Mouse (Mus musculus) cerebellum, adult 11 months (tissue): ENCODE measurements around the gene Dlg2.

Experiments
- DNase-seq: peaks from one replicate; pipeline ENCODE4 v3.0.0; 2022

Gene Dlg2

DNA sequence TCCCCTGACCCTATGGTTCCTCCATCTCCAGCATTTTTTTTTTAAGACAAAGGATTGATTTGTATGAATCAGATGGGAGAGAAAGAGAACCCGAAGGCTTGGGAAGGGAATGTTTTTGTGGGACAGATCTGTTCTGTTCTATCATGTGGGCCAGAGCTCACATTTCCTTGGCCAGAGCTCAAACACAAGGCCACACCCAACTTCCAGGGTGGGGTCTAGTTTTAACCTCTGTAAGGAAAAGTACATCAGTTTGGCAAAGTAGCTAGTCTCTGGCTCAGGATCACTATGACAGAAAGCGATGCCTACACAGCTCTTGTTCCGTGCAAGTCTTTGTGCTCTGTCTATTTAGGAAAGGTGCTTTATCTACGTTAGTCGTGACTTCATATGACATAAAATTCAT, 1737.3 kb downstream of the Dlg2 start:
- no peak for DNase-seq

DNA sequence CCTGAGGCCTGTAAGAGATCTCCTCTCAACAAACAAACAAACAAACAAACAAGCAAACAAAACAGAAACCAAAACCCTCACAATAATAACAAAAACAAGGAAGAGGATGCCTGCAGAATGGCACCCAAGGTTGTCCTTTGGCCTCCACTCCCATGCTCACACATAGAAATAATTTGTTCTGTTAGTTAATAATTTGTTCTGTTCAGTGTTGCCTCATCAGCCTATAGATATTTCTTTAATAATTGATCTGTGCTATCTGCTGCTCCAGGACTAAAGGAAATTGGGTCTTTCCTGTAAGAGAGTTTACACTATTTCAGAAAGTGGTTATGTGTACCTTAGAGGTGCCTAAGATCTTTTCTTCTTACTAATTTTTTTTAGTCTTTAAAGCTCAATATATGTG, 1741.7 kb downstream of the Dlg2 start:
- DNase-seq = no peak

DNA sequence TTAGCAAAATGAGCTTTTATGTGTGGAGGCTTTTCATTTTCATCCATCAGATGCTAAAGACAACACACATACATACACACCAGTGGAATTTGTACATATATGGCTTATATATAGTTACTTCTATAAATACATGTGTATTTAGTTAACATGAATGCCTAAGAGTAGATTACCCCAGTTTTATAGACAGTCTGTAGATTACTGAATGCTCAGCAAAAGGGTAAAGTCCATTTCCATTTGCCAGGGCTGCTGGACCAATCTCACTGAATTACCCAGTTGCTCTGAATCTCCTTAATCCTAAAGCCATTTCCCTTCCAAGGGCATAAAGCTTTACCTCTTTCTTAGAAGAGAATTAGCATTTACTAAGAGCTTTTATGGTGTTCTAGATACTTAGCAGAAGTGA, 1744.1 kb downstream of the Dlg2 start:
- no peak for DNase-seq

GRCm38 (mm10) chr7:92234476-92235202, 1758.2 kb downstream of the Dlg2 start:
- DNase-seq = peak; percentile 52

GRCm38 (mm10) chr7:92235541-92236031, 1759.1 kb downstream of the Dlg2 start:
- peak; percentile 36 for DNase-seq

GRCm38 (mm10) chr7:92240908-92241307, 1764.4 kb downstream of the Dlg2 start:
- DNase-seq = peak; percentile 52

DNA sequence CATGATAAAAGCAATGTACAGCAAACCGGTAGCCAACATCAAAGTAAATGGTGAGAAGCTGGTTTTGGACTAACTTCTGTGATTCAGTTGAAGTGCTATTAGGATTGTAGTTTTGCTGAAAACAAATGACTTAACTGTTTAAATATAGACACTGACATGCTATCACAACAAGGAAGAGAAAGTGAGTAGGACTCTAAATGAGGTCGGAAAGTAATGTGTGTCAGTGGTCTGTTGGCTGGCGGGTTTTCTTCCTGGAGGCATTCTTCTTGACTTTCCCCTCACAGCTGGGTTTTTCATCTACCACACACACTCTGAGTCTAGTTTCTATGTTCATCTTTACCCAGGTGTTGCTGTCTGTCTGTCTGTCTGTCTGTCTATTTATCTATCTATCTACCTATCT, 1771.1 kb downstream of the Dlg2 start:
- no peak for DNase-seq

DNA sequence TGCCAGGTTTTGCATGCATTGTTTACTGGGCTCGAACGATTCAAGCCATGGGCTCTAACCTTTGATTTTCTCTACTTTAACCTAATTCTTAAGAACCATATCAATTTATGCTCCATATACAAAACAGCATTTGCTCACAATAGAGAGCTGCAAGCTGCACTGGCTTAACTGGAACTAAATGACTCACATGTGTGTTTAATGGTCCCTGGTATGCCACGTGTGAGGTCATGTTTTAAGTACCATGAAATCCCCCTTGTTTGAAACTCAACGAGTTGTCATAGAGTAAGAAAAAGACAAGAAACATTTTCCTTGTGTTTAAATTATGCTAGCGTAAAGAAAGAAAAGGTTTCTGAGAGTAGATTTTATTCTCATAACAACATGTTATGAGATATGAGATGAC, 1772.1 kb downstream of the Dlg2 start:
- no peak for DNase-seq

- DNase-seq = no peak
Observed at GRCm38 (mm10) chr7:92258148-92258547, 1781.7 kb downstream of the Dlg2 start.

- DNase-seq = no peak
Observed at GRCm38 (mm10) chr7:92258701-92259100, 1782.2 kb downstream of the Dlg2 start.

DNA sequence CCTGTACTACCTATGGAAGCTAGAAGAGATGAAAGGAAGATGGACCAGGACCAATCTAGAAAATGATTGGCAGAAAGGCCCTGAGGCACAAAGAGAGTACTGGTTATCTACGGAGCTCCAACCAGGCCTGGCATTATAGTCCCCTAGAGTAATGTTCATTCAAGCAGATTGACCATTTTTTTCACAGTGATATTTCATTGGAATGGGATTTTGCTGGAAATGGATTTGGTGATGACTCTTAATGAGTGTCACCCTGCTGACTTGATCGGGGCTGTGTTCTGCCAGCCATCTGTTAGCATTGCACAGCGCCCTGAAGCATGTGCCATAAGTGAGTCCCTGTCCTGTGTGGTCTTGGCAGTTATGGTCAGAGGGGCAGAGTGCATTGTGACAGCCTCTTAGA, 1787.9 kb downstream of the Dlg2 start:
- peak; percentile 73 for DNase-seq

DNA sequence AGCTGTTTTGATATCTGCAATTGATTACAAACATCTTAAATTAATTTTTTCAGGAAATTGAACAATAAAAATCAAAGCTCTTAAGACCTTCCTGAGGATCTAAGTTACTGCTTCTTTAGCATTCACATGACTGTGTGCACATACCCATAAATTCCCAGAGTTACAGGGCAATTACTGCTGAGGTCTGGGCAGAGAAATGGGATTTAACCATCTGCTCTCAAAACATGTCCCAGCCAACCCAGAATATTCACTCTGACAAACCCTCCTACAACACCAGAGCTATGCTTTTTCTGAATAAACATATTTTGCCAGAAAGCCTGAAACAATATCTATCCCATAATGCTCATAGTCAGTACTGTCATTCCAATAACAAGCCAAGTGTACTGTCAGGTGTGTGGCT, 1788.5 kb downstream of the Dlg2 start:
- peak; percentile 28 for DNase-seq

- no peak for DNase-seq
Observed at GRCm38 (mm10) chr7:92275353-92275752, 1798.9 kb downstream of the Dlg2 start.

GRCm38 (mm10) chr7:92277629-92278028, 1801.2 kb downstream of the Dlg2 start:
- no peak for DNase-seq

GRCm38 (mm10) chr7:92280925-92281324, 1804.5 kb downstream of the Dlg2 start:
- no peak for DNase-seq

DNA sequence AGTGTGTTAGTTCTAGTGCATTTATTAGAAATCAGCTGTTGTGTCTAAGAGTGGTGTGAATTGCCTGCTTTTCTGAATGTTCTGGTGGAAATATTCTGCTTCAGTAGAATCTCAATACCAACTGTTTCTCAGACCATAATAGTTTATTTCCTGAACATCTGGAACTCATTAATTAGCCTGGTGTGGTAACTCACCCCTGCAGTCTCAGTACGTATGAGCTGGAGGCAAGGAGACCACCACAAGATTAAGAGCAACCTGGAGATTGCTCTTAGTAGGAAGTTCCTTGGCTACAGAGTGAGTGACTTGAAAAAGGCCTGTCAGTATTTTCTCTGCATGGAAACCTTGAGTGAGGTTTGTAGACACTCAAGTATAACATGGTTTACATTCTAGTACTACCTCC, 1810.6 kb downstream of the Dlg2 start:
- no peak for DNase-seq

DNA sequence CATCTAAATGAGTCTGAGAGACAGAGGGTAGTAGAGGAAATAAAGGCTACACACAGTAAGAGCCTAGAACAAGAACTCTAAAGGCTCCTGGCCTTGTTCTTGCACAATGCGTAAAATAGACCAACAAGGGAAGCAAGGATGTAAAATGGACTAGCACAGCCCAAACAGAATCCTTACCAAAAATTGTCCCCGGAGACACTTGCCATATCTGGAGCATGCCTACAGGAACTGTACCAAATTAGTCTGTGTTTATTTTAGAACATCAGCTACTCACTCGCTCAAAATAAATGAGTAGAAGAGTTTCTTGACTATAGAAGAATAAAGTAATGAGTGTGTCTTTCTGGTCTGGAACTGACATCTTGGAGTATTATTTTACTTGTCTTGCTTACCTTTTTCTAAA, 1812.3 kb downstream of the Dlg2 start:
- no peak for DNase-seq

GRCm38 (mm10) chr7:92292918-92293518, 1816.5 kb downstream of the Dlg2 start:
- DNase-seq = no peak

DNA sequence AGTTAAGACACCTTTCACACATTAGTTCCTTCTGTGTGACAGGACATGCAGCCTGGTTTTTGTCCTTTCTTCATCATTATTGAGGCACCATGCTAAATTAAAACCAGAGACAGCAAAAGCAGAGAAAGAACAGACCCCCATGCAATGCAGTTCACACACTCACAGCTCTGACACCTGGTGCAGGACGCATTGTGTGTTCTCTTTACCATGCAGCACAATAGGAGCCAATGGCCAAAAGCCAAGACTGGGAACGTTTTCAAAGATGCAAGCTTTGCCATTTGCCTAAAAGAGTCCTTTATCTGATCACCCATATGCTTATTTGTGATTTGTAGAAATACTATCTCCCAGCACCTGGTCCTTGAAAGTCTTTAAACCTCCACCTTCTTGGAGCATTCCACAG, 1824.6 kb downstream of the Dlg2 start:
- peak; percentile 58 for DNase-seq

GRCm38 (mm10) chr7:92307634-92308033, 1831.2 kb downstream of the Dlg2 start:
- DNase-seq = no peak

- DNase-seq = no peak
Observed at GRCm38 (mm10) chr7:92308168-92308567, 1831.7 kb downstream of the Dlg2 start.

- DNase-seq = peak; percentile 82
Observed at GRCm38 (mm10) chr7:92316389-92316788, 1839.9 kb downstream of the Dlg2 start.

DNA sequence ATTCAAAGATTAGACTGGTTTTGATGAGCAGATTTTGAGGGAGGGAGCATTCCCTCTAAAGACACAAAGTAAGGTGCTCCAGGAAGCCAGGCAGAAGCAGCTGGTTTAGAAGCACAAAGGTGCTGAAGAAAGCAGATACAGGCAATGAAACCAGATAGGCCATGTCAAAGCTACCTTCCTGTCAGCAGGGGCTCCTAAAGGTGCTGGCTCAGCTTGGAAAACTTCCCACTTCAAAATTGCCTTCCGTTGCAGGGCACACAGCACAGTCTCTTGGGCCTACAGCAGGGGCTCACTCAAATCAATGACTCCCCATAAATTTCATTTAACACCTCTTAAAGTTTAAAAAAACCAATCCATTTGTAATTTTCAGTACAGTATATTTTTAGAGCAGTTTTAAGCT, 1843.0 kb downstream of the Dlg2 start:
- no peak for DNase-seq

DNA sequence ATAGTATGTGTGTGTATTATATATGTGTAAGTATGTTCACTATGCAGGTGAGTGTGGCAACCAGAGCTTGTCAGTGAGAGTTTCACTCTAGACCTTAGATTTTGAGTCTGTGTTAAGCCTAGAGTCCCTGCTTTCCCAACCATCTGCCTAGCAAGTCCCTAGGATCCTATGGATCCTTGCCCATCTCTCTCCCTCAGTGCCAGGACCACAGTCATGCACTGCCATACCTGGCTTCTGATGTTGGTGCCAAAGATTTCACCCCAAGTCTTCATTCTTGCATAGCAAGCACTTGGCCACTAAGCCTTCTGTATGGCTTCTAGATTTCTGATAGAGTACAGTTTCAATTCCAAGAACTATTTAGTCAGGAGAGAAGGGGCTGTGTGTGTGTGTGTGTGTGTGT, 1843.7 kb downstream of the Dlg2 start:
- peak; percentile 39 for DNase-seq

DNA sequence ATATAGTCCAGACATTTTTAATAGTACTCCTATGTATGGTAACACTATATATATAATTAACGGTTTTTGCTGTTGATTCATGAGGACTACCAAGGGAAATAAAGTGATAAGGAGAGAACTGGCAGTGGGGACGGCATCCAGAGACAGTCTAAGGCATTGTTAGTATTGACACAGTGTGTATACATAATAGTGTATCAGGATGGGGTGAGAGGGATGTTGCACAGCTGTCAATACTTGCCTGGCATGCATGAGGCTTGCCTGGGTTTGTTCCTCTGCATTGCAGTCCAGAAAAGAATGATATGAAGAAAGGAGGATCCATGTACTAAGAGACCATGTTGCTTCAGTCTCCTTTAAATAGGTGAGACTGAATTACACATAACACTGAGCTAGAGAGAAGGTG, 1845.3 kb downstream of the Dlg2 start:
- DNase-seq = no peak
